In the genomic region with DNA sequence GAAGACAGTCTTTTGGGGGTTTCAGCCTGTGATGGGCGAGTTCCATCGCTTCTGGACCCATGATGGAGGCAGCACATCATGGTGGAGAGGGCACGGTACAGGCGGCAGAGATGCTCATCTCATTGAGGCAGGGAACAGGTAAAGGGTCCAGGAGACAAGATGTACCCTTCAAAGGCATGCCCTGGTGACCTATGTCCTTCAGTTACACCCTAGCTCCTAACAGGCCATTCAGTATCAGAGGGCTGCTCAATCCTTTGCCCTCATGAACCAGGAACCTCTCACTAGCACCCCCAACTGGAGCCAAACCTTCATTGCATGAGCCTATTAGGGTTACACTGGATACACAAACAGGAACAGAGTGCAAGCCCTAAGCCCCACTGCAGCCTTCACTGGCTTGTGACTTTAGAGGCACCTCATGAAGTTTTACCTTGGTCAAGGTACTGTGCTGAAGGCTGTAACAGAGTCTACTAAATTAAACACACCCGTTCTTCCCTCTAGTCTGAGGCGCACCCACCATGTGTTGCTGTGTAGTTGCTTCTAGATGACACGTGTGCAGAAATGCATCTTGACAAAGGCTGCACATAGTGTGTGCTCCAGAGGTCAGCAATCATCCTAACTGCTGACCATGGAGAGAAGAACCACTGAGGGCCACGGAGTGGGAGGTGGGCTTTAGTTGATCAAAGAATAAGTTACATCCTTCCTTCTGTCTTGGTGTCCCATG, we compare ENCODE assay signal across 8 mouse cellular contexts. TPM values are rescaled to one million over a fixed set of nuclear protein-coding genes. Genes with fewer than 3 reads are reported as not detected.
DNase-seq lines count a peak whose midpoint lies in the region; ATAC-seq lines count a peak whose summit lies in the region.

No protein-coding gene starts in this region.

- peak; percentile 33 for DNase-seq in retina, embryonic 14.5 days (ENCODE audit: low spot score)
- no peak for DNase-seq in retina, postnatal 1 day
- peak; percentile 53 for DNase-seq in liver
- peak; percentile 30 for DNase-seq in splenic B cell, adult 2 months (ENCODE audit: low read depth, low spot score)
- DNase-seq in left cerebral cortex, adult 8-10 months (ENCODE audit: low spot score in 2 of 2) = no peak
- no peak for DNase-seq in cerebellum, adult 11 months
- no peak for DNase-seq in yolk sac, embryonic 10.5 days (ENCODE audit: low spot score)

- no peaks in the 10 kb centered on the region for H3K36me3 ChIP-seq in embryonic facial prominence, embryonic 12.5 days
- H3K36me3 ChIP-seq in splenic B cell, adult 2 months (ENCODE audit: control insufficient read depth, insufficient read depth, low read length, poor library complexity, severe bottlenecking) = no peaks in the 10 kb centered on the region

- 0 out of 2 replicates have a peak, but pooled peaks have one; percentile 57 for ATAC-seq in embryonic facial prominence, embryonic 12.5 days (ENCODE audit: insufficient number of reproducible peaks, insufficient read depth, low FRiP score, low TSS enrichment)

- H3K27me3 ChIP-seq in embryonic facial prominence, embryonic 12.5 days = no peaks in the 10 kb centered on the region
- H3K27me3 ChIP-seq in splenic B cell, adult 2 months (ENCODE audit: control insufficient read depth, insufficient read depth, low read length, poor library complexity, severe bottlenecking) = no peaks in the 10 kb centered on the region

- H3K4me3 ChIP-seq in embryonic facial prominence, embryonic 12.5 days = no peak overlapping the region

- no peaks in the 10 kb centered on the region for H3K4me1 ChIP-seq in embryonic facial prominence, embryonic 12.5 days

- no peak overlapping the region for H3K4me2 ChIP-seq in embryonic facial prominence, embryonic 12.5 days (replicated peaks)

- no peak overlapping the region for H3K27ac ChIP-seq in embryonic facial prominence, embryonic 12.5 days

- H3K9ac ChIP-seq in embryonic facial prominence, embryonic 12.5 days = no peak overlapping the region

- no peaks in the 10 kb centered on the region for H3K9me3 ChIP-seq in embryonic facial prominence, embryonic 12.5 days

- 62% methylated on average over 8 of the region's 8 CpGs for WGBS in embryonic facial prominence, embryonic 12.5 days

RNA-seq across cellular contexts. Expression of a gene that starts 10.4 kb away (rescaled TPM):
- 289 and 307 TPM in 2 replicates for polyA plus RNA-seq in embryonic facial prominence, embryonic 12.5 days (2016; fragmentation: Nextera tagmentation; extraction: Ambion mirVana)
- total RNA-seq in left cerebral cortex, adult 8-10 months (2022) = 1 to 10 TPM; 1.6 to 2.8 (median 2.6) TPM

RNA-seq across cellular contexts. Expression of a gene that starts 16.0 kb away (rescaled TPM):
- 2.6 and 2.7 TPM in 2 replicates for polyA plus RNA-seq in embryonic facial prominence, embryonic 12.5 days (2016; fragmentation: Nextera tagmentation; extraction: Ambion mirVana)
- total RNA-seq in left cerebral cortex, adult 8-10 months (2022) = 10 to 100 TPM; 10.9 to 13.7 (median 12.5) TPM

RNA-seq across cellular contexts. Expression of a gene that starts 46.6 kb away (rescaled TPM):
- polyA plus RNA-seq in embryonic facial prominence, embryonic 12.5 days (2016; fragmentation: Nextera tagmentation; extraction: Ambion mirVana) = 13.6 and 13.8 TPM in 2 replicates
- total RNA-seq in left cerebral cortex, adult 8-10 months (2022) = 1 to 10 TPM; 7.1 to 8.8 (median 8.1) TPM

Comparison
In these comparisons a context has a peak if more than half of its experiments do, and no peak if none do; other contexts are left out.
1. DNase-seq: peak in retina, embryonic 14.5 days (single experiment), liver (single experiment) and splenic B cell, adult 2 months (single experiment); none in retina, postnatal 1 day (single experiment), left cerebral cortex, adult 8-10 months (0 of 2), cerebellum, adult 11 months (single experiment) and yolk sac, embryonic 10.5 days (single experiment).